Mouse (Mus musculus): ENCODE measurements around the gene Kcnq4. TPM values are rescaled to one million over a fixed set of nuclear protein-coding genes. Genes with fewer than 3 reads are reported as not detected.

Gene Kcnq4
- polyA plus RNA-seq, 1 experiment = 8.3 TPM

DNA sequence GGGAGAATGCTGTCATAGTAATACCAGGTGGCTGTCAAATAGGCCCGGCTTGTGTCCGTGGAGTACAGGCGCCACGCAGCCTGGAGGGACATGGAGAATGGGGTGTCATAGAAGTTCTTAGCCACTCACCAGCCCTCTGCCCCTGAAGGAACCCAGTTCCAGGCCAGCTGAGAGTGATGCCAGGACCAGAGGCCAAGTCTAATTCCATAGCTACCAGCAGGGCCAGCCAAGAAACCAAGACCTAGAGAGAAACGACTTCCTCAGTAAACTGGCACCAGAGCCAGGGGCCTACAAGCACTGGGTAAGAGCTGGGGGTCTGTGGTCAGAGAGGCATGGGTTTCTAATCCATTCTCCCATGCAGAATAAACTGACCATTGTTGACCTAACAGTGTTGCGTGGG lies 35.4 kb downstream of the Kcnq4 start:
- peaks cover 2% of the 10 kb centered on the region; the same call in 1 of the 2 replicates for H3K4me1 ChIP-seq (ENCODE audit: control insufficient read depth, insufficient read depth, low read length)
- TF ChIP-seq CTCF (IDR thresholded peaks at IDR 0.05; ENCODE audit: insufficient read depth, low read length) (no peak), POLR2A (IDR thresholded peaks at IDR 0.05; ENCODE audit: borderline replicate concordance, extremely low read depth, low read depth, low read length) (no peak)
- WGBS = 83% methylated on average over 6 of the region's 6 CpGs
- no peak for DNase-seq
- no peak overlapping the region for H3K4me3 ChIP-seq (replicated peaks; ENCODE audit: extremely low read depth, low read depth, low read length)

DNA sequence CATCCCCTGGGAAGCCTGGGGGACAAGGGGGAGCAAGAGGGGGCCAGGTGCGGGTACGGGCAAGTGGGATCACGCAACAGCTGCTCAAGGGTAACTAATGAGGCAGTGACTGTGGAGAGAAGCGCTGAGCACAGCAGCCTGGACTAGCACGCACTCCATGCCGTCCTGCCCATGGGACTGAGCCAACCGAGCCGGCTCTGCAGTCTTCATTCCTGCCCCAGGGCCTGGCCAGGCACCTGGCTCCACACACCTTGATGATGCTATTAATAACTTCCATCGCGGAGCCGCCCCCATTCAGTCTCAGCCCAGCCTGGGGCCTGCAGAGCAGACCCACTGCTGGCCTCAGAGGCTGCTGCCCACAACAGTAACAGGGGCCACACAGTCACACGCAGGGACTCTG lies 36.2 kb downstream of the Kcnq4 start:
- WGBS = 82% methylated on average over 12 of the region's 12 CpGs
- DNase-seq = no peak
- Histone ChIP-seq H3K4me1 (ENCODE audit: control insufficient read depth, insufficient read depth, low read length) (peaks cover 2% of the 10 kb centered on the region; the same call in 1 of the 2 replicates), H3K4me3 (replicated peaks; ENCODE audit: extremely low read depth, low read depth, low read length) (no peak overlapping the region)
- TF ChIP-seq CTCF (IDR thresholded peaks at IDR 0.05; ENCODE audit: insufficient read depth, low read length) = no peak
- no peak for TF ChIP-seq POLR2A (IDR thresholded peaks at IDR 0.05; ENCODE audit: borderline replicate concordance, extremely low read depth, low read depth, low read length)

DNA sequence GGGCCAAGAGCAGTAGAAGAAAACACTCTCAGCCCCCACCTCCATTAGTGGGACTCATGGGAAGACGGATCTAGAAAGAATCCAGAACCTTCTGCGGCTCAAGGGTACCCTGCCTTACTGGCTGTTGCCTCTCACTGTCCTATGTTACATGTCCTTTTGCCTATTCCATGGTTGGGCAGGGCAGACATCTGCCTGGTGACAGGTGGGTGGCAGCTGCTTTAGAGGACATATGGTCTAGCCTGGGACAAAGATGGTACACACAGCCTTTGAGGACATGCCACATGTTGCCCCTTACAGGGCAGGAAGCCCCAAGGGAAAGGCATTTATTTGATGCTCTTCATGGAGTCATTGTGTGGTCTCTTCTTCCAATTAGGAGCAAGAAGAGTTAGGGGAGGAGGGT lies 45.9 kb downstream of the Kcnq4 start:
- no peak for TF ChIP-seq POLR2A (IDR thresholded peaks at IDR 0.05; ENCODE audit: borderline replicate concordance, extremely low read depth, low read depth, low read length)
- no peaks in the 10 kb centered on the region for H3K4me1 ChIP-seq (ENCODE audit: control insufficient read depth, insufficient read depth, low read length)
- H3K4me3 ChIP-seq (replicated peaks; ENCODE audit: extremely low read depth, low read depth, low read length) = no peak overlapping the region
- 89% methylated on average over 2 of the region's 2 CpGs for WGBS
- DNase-seq = no peak

DNA sequence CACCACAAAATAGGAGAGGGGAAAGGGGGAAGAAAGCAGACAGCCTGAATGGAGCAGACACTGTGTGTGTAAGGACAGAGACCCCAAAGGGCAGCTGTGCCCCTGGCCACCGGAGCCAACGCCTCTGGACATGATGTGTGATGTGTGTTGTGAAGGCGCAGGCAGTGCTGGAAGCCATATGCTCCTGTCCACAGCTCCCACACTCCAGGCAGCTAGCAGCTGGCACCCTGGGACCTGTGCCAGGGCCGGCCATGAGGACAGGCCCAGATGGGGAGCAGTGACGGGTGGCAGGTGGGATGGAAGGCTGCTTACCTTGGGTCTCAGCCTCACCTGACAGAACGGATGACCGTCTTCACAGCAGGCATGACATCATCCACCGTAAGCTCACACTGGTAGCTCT lies 46.4 kb downstream of the Kcnq4 start:
- 77% methylated on average over 8 of the region's 8 CpGs for WGBS
- Histone ChIP-seq H3K4me1 (ENCODE audit: control insufficient read depth, insufficient read depth, low read length) (no peaks in the 10 kb centered on the region), H3K4me3 (replicated peaks; ENCODE audit: extremely low read depth, low read depth, low read length) (no peak overlapping the region)
- DNase-seq = no peak
- TF ChIP-seq CTCF (IDR thresholded peaks at IDR 0.05; ENCODE audit: insufficient read depth, low read length) = no peak
- TF ChIP-seq POLR2A (IDR thresholded peaks at IDR 0.05; ENCODE audit: borderline replicate concordance, extremely low read depth, low read depth, low read length) = no peak

DNA sequence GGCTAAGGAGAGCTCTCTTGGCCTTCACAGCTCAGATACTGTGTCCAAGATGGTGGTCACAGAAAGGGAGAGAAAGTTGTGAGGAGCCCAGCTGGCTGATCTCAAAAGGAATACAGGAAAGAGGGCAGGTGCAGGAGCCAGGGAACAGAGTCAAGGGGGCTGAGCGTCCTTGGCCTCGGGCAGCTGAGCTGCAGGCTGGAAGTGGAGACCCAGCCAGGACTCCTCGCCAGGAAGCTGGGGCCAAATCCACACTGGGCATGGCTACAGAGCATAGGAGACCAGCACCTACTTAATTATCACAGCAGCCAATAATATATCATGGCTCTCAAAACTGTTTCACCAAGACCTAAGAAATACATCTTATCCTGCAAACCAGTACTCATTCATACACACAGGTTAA lies 47.2 kb downstream of the Kcnq4 start:
- TF ChIP-seq CTCF (IDR thresholded peaks at IDR 0.05; ENCODE audit: insufficient read depth, low read length) (no peak), POLR2A (IDR thresholded peaks at IDR 0.05; ENCODE audit: borderline replicate concordance, extremely low read depth, low read depth, low read length) (no peak)
- no peaks in the 10 kb centered on the region for H3K4me1 ChIP-seq (ENCODE audit: control insufficient read depth, insufficient read depth, low read length)
- 64% methylated on average over 3 of the region's 3 CpGs for WGBS
- H3K4me3 ChIP-seq (replicated peaks; ENCODE audit: extremely low read depth, low read depth, low read length) = no peak overlapping the region
- no peak for DNase-seq

DNA sequence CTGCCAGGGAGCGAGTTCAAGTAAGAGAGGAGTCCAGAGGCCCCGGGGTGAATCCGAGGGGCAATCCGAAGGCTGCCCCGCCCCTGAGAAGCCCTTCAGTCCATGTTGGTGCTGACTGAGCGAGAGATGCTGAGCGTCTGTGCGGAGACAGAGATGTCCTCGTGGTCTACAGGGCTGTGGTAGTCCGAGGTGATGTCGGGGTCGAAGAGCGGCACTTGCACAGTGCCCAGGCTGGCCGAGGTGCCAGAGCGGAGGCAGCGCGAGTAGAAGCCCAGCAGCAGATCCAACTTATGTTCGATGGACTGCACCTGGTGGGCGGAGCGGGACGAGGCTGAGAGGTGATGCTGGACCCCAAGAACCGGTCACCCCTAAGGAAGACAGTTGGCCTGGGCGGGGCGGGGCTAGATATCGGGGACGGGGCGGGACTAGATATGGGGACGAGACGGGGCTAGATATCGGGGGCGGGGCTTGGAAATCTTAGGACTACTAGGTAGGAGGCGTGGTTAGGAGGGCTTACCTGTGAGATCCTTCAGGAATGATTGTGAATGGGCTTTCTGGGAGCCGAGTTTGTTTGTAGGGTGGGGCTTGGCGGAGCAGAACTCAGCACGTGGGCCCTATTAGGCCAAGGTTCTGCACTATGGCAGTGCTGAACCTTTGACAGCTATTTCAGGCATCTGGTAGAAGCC lies 50.5 kb downstream of the Kcnq4 start:
- Histone ChIP-seq H3K4me1 (ENCODE audit: control insufficient read depth, insufficient read depth, low read length) (no peaks in the 10 kb centered on the region), H3K4me3 (replicated peaks; ENCODE audit: extremely low read depth, low read depth, low read length) (no peak overlapping the region)
- 25% methylated on average over 35 of the region's 35 CpGs for WGBS
- TF ChIP-seq POLR2A (IDR thresholded peaks at IDR 0.05; ENCODE audit: borderline replicate concordance, extremely low read depth, low read depth, low read length) (no peak), CTCF (IDR thresholded peaks at IDR 0.05; ENCODE audit: insufficient read depth, low read length) (no peak)
- no peak for DNase-seq

DNA sequence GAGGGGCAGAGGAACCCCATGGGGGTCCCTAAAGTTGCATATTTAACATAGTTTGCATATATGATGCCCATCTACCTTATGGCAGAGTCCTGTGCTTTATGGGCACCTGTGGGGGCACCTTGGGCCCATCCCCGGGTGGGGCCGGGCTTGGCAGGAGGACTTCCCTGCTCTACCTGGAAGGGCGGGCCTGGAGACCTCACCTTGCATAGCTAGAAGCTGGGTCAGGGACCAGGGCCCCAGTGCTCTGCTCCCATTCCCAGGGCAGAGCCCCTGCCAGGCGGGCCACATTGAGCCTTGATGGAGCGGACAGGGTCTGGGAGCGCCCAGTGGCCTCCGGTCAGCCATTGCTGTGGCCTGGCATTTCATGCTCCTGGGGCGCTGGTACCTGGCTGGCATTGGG lies 51.1 kb downstream of the Kcnq4 start:
- no peak for DNase-seq
- no peak for TF ChIP-seq POLR2A (IDR thresholded peaks at IDR 0.05; ENCODE audit: borderline replicate concordance, extremely low read depth, low read depth, low read length)
- TF ChIP-seq CTCF (IDR thresholded peaks at IDR 0.05; ENCODE audit: insufficient read depth, low read length) = no peak
- 95% methylated on average over 8 of the region's 8 CpGs for WGBS
- H3K4me3 ChIP-seq (replicated peaks; ENCODE audit: extremely low read depth, low read depth, low read length) = no peak overlapping the region
- no peaks in the 10 kb centered on the region for H3K4me1 ChIP-seq (ENCODE audit: control insufficient read depth, insufficient read depth, low read length)

DNA sequence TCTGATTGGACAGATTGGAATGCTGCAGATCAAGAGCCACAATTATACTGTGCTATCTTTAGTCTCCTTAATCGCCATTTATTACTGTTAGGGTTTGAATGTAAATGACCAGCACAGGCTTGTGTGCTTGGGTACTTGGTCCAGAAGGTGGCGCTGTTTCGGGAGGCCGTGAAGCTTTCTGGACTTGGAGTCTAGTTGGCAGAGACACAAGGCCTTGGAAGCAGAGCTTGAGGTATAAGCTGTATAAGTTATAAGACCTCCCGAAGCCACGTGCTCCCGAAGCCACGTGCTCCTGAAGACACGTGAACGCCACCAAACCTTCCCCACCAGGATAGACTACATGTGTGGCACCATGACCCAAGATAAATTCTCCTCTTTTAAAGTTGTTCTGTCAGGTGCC lies 55.7 kb downstream of the Kcnq4 start:
- Histone ChIP-seq H3K4me3 (replicated peaks; ENCODE audit: extremely low read depth, low read depth, low read length) (no peak overlapping the region), H3K4me1 (ENCODE audit: control insufficient read depth, insufficient read depth, low read length) (no peaks in the 10 kb centered on the region)
- DNase-seq = peak; percentile 42
- TF ChIP-seq POLR2A (IDR thresholded peaks at IDR 0.05; ENCODE audit: borderline replicate concordance, extremely low read depth, low read depth, low read length) (no peak), CTCF (IDR thresholded peaks at IDR 0.05; ENCODE audit: insufficient read depth, low read length) (peak; percentile 73)
- WGBS = 46% methylated on average over 10 of the region's 10 CpGs

DNA sequence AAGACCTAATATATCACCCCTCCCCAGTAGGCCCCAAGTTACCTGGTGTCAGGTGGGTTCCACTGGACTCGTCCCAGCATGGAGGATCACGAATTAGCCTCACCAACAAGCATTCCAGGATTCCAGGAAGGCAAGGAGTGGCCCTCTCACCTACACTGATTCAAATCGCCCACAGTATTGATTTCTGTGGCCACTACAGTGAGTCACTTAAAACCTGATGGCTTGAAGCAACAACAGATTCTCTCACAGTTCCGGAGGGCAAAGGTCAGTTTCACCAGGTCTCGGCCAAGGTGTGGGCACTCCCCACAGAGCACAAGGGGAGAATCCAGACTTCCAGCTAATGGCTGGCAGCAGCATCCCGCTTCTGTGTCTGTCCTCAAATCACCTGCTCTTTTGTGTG lies 59.1 kb downstream of the Kcnq4 start:
- TF ChIP-seq POLR2A (IDR thresholded peaks at IDR 0.05; ENCODE audit: borderline replicate concordance, extremely low read depth, low read depth, low read length) = no peak
- DNase-seq = no peak
- 79% methylated on average over 6 of the region's 6 CpGs for WGBS
- H3K4me1 ChIP-seq (ENCODE audit: control insufficient read depth, insufficient read depth, low read length) = no peaks in the 10 kb centered on the region
- H3K4me3 ChIP-seq (replicated peaks; ENCODE audit: extremely low read depth, low read depth, low read length) = no peak overlapping the region

DNA sequence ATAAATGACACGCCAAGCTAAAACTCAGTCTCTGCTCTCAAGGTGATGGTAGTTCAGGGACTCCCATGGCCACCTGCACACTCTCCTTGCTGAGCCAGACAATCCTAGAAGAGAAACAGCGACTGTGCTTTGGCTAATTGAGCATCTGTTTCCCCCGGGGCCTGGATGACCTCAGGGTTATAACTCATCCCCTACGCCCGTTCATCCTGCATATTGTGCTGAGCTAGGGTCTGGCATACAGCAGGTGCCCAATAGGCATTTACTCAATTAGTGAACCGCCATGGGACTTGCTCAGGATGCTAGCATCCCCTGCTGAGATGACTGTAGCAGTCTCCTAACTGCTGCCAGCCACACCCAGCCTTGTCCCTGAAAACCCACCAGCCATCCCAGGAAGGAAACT lies 61.1 kb downstream of the Kcnq4 start:
- no peak for DNase-seq
- WGBS = 49% methylated on average over 6 of the region's 6 CpGs
- H3K4me1 ChIP-seq (ENCODE audit: control insufficient read depth, insufficient read depth, low read length) = no peaks in the 10 kb centered on the region
- no peak for TF ChIP-seq POLR2A (IDR thresholded peaks at IDR 0.05; ENCODE audit: borderline replicate concordance, extremely low read depth, low read depth, low read length)
- no peak for TF ChIP-seq CTCF (IDR thresholded peaks at IDR 0.05; ENCODE audit: insufficient read depth, low read length)
- no peak overlapping the region for H3K4me3 ChIP-seq (replicated peaks; ENCODE audit: extremely low read depth, low read depth, low read length)
